Mouse (Mus musculus): ENCODE data around the gene Padi4.

DNA sequence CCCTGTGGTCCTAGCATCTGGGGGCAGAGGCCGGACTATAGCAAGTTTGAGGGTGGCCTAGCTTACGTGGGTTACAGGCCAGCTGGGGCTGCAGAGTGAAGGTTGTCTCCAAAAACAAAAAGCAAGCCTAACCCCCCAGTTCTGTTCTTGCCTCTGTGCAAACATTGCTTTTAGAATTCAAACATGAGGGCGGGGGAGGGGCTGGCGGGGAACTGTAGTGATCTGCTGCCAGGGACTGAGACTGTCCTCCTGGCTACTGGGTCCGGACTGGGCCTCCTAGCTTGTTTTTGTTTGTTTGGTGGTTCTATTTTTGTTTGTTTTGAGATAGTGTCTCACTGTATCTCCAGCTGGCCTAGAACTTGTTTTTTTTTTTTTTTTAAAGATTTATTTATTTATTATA is 59.5 kb downstream of the Padi4 start:
- TF ChIP-seq CTCF (IDR thresholded peaks at IDR 0.05) (no peak), POLR2A (IDR thresholded peaks at IDR 0.05; ENCODE audit: insufficient read depth, low read depth, low read length) (no peak), EP300 (IDR thresholded peaks at IDR 0.05; ENCODE audit: insufficient read depth, low read depth, low read length) (no peak)
